Mouse (Mus musculus): Measurements from ENCODE around the gene Smc4. TPM values are rescaled to one million over a fixed set of nuclear protein-coding genes. Genes with fewer than 3 reads are reported as not detected.
"Not testable (repeated sequence)": the region's sequence is repeated elsewhere in the genome, so short reads cannot be mapped to it uniquely, and the experiment has no call there.

Gene Smc4
- total RNA-seq, 2 experiments from 2014 or later, result 15.3 to 16.0 TPM

DNA sequence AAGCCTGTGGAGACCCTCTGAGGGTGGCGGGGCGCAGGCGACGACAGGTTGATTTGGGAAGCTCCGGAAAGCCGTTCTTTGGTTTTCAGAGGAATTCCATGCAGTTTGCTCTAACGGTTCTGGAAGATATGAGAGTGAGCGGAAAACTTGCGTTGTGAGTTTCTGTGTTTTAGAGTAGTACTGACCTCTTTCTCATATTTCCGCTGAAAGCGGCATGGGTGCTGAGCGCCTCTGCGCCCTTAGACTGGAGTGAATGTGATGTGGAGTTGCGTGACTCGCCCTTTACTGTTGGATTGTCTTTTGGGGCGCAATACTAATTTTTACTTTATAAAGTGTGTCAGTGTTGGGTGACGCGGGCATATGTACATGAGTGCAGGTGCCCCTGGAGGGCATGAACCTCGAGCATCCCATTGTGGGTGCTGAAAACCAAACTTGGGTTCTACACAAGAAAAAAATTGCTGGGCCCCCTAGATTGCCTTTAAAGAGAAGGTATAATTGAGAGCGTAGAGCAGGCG, 1.8 kb downstream of the Smc4 start:
- intact Hi-C loops (cut with DNase I), result loop anchor here (2.0 kb wide), 1 partner anchor 36 kb away; no protein-coding TSS in a partner anchor
- no peak for DNase-seq (ENCODE audit: low spot score)

- no peak for DNase-seq (ENCODE audit: low spot score)
- intact Hi-C loops (cut with DNase I), result no loop called here
Observed at GRCm38 (mm10) chr3:69008873-69009272, 4.3 kb downstream of the Smc4 start.

DNA sequence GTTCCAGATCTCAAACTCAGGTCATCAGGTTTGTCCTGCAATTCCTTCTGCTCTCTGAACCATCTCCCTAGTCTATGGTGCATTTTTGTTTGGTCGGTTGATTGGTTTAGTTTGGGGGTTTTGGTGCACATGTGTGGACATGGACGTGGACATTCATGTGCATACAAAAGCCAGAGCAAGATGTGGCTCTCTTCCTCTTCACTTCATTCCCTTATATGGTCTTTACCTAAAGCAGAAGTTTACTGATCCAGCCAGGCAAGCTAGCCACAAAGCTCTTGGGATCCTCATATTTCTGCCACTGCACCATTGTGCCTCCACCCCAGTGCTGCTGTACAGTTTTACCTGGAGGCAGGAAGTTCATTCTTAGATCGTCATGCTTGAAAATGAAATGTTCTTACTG, 12.6 kb downstream of the Smc4 start:
- intact Hi-C loops (cut with DNase I), result no loop called here

GRCm38 (mm10) chr3:69018635-69019034, 14.1 kb downstream of the Smc4 start:
- DNase-seq (ENCODE audit: low spot score); intact Hi-C loops (cut with DNase I): not testable (repeated sequence)

More for the DNA sequence above, 12.6 kb downstream of the Smc4 start:
- DNase-seq (ENCODE audit: low spot score), result no peak

GRCm38 (mm10) chr3:69020285-69020684, 15.7 kb downstream of the Smc4 start:
- no peak for DNase-seq (ENCODE audit: low spot score)
- intact Hi-C loops (cut with DNase I), result no loop called here

GRCm38 (mm10) chr3:69020764-69021163, 16.2 kb downstream of the Smc4 start:
- intact Hi-C loops (cut with DNase I), result no loop called here
- no peak for DNase-seq (ENCODE audit: low spot score)

DNA sequence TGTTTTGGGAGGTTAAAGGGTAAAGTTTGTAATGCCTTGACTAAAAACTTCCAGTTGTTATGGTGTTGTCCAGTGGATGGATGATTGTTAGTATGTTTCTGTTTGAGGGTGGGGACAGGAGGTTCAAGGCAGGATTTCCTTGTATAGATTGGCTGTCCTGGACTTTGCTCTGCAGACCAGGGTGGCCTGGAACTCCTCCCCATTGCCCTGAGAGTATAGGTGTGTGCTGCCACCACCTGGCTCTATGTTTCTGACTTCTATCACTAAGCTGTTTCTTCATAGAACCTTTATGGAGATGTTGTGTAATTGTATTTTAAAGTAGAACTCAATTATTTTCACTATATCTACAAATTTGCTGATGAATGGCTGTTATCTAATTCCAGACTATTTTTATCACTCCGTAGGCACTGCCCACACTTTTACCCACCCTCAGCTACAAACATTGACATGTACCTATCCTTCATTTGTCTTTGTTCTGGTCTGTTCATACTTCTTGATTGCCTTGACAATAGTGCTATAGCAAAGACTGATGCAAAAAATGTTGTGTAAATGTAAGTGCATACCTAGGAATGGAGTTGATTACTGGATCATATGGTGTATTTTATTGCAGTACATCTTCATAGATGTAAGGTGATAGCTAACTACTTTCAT, 21.7 kb downstream of the Smc4 start:
- intact Hi-C loops (cut with DNase I), result no loop called here
- no peak for DNase-seq (ENCODE audit: low spot score)

GRCm38 (mm10) chr3:69040105-69040504, 35.6 kb downstream of the Smc4 start:
- intact Hi-C loops (cut with DNase I), result no loop called here
- no peak for DNase-seq (ENCODE audit: low spot score)

GRCm38 (mm10) chr3:69041298-69041697, 36.8 kb downstream of the Smc4 start:
- intact Hi-C loops (cut with DNase I), result no loop called here
- no peak for DNase-seq (ENCODE audit: low spot score)

DNA sequence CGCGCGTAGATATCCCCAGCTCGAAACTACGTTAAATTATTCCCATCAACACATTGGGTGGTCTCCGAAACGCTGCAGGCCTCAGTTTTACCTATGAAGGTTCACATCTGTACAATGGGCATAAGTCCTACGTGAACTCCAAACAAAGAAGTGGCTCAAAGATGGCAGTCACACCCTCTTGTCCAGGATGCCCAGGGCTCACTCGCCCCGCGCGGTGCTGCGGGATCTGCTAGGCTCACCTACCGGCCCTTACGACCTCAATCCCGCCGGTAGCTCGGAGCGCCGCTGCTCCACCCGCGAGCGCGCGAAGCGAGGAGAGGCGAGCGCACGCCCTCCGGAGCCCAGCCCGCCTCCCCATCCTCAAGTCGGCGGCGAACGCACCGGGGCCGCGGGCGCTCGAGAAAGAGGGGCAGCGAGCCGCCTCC, 39.6 kb downstream of the Smc4 start:
- intact Hi-C loops (cut with DNase I), result loop anchor here (2.0 kb wide), 1 partner anchor 19 kb away; no protein-coding TSS in a partner anchor
- peak; percentile 2 for DNase-seq (ENCODE audit: low spot score)

GRCm38 (mm10) chr3:69044645-69045399, 40.3 kb downstream of the Smc4 start, which contains the start of gene Trim59:
Trim59 (minus strand) TSS chr3:69044755.
- intact Hi-C loops (cut with DNase I), result loop anchor here (2.0 kb wide), 1 partner anchor 18 kb away; no protein-coding TSS in a partner anchor
- DNase-seq (ENCODE audit: low spot score), result peak; percentile 83

- intact Hi-C loops (cut with DNase I), result loop anchor here (2.0 kb wide), 1 partner anchor 17 kb away; no protein-coding TSS in a partner anchor
- DNase-seq (ENCODE audit: low spot score), result no peak
Observed at GRCm38 (mm10) chr3:69045400-69045703, 40.8 kb downstream of the Smc4 start.

- DNase-seq (ENCODE audit: low spot score), result no peak
- intact Hi-C loops (cut with DNase I), result loop anchor here (2.0 kb wide), 1 partner anchor 17 kb away; no protein-coding TSS in a partner anchor
Observed at GRCm38 (mm10) chr3:69045750-69046149, 41.2 kb downstream of the Smc4 start.

DNA sequence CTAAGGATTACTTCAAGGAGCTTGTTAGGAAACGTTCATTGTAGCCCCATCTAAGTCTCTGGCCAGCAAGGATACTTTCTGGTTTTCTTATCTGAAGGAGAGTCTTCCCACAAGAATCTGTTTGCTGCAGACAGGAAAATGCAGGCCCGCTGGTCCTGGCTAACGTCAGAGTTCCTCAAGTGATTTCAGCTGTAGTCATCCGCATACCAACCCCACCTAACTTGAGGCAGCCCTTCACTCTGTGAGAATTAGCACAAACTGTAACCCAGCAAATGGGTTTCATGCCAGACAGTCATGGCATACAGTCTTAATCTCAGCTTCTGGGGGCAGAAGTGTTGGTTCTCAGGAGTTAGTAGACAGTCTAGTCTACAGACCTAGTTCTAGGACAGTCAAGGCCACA, 42.0 kb downstream of the Smc4 start:
- no peak for DNase-seq (ENCODE audit: low spot score)
- intact Hi-C loops (cut with DNase I), result no loop called here

GRCm38 (mm10) chr3:69047684-69048083, 43.1 kb downstream of the Smc4 start:
- intact Hi-C loops (cut with DNase I), result no loop called here
- no peak for DNase-seq (ENCODE audit: low spot score)

- DNase-seq (ENCODE audit: low spot score), result no peak
- intact Hi-C loops (cut with DNase I), result no loop called here
Observed at GRCm38 (mm10) chr3:69049011-69049410, 44.5 kb downstream of the Smc4 start.

- no peak for DNase-seq (ENCODE audit: low spot score)
- intact Hi-C loops (cut with DNase I), result no loop called here
Observed at GRCm38 (mm10) chr3:69051894-69052293, 47.4 kb downstream of the Smc4 start.

GRCm38 (mm10) chr3:69054760-69055432, 50.4 kb downstream of the Smc4 start:
- DNase-seq (ENCODE audit: low spot score), result no peak
- intact Hi-C loops (cut with DNase I), result no loop called here

DNA sequence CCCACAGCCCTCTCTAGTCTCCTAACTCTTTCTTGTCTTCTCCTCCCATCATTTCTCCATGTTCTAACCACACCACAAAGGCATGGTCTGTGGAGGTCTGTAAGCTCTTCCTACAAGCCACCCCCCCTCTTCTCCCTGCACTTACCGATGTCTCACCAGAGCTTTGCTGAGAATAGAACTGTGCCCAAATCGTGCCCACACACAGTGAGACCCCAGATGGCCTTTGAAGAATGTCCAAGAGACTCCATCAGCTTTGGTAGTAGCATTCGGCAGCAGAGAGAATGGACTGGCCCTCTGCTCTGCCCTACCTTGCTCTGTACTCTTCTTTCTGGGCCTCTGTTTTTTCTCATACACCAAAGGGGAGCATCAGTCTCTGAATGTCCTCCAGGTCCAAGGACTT, 51.3 kb downstream of the Smc4 start:
- DNase-seq (ENCODE audit: low spot score), result no peak
- intact Hi-C loops (cut with DNase I), result no loop called here

GRCm38 (mm10) chr3:69060672-69061071, 56.1 kb downstream of the Smc4 start:
- intact Hi-C loops (cut with DNase I), result loop anchor here (10.0 kb wide), 1 partner anchor 346 kb away; no protein-coding TSS in a partner anchor

More at GRCm38 (mm10) chr3:69060672-69061071, 56.1 kb downstream of the Smc4 start:
- no peak for DNase-seq (ENCODE audit: low spot score)

Measured in heart, postnatal 25 days (tissue).